Mouse (Mus musculus) lung, embryonic 14.5 days (tissue): ENCODE measurements around the gene Fhad1. TPM values are rescaled to one million over a fixed set of nuclear protein-coding genes. Genes with fewer than 3 reads are reported as not detected.
A peak's percentile ranks its signal among the peaks of the same experiment; 100 is the strongest.

Experiments
- ATAC-seq: fragments of 200-750 bp; cut with Nextera tagmentation; 2 replicates; pipeline ENCODE4 v1.8.0; 2017; ENCODE audit warnings: mild to moderate bottlenecking, moderate TSS enrichment, moderate library complexity; ENCODE audit not compliant: insufficient read depth
- DNase-seq: peaks from one replicate; pipeline ENCODE4 v3.0.0-alpha.2; 2015
- H3K27ac ChIP-seq: fragments of 300-500 bp; sonication (generic); 2 replicates; pipeline ENCODE4 v1.5.1; 2014; ENCODE audit warnings: low read depth, mild to moderate bottlenecking, moderate library complexity
- H3K27me3 ChIP-seq: fragments of 300-500 bp; sonication (generic); 2 replicates; pipeline ENCODE4 v1.6.1; 2014; ENCODE audit warnings: low read length, control low read depth; ENCODE audit not compliant: insufficient read depth
- H3K36me3 ChIP-seq: fragments of 300-500 bp; sonication (generic); 2 replicates; pipeline ENCODE4 v1.6.1; 2014; ENCODE audit warnings: control low read depth; ENCODE audit not compliant: insufficient read depth
- H3K4me1 ChIP-seq: fragments of 300-500 bp; sonication (generic); 2 replicates; pipeline ENCODE4 v1.6.1; 2014; ENCODE audit warnings: antibody characterized with exemption, control low read depth; ENCODE audit not compliant: insufficient read depth
- H3K4me2 ChIP-seq: fragments of 300-500 bp; sonication (generic); 2 replicates; pipeline ENCODE4 v1.6.1; 2014; ENCODE audit warnings: mild to moderate bottlenecking
- H3K4me3 ChIP-seq: fragments of 300-500 bp; sonication (generic); 2 replicates; pipeline ENCODE4 v1.5.1; 2014; ENCODE audit warnings: low read depth, low read length
- H3K9ac ChIP-seq: fragments of 300-500 bp; sonication (generic); 2 replicates; pipeline ENCODE4 v1.6.1; 2014
- H3K9me3 ChIP-seq: fragments of 300-500 bp; sonication (generic); 2 replicates; pipeline ENCODE4 v1.6.1; 2016; ENCODE audit warnings: low read depth, low read length, control low read depth
- CTCF ChIP-seq: IDR thresholded peaks from 2 replicates; pipeline ENCODE4 v1.5.1; 2016; ENCODE audit warnings: antibody characterized with exemption, low read depth
- WGBS: fragments of 180-500 bp; shearing (Covaris S2); extraction: QIAGEN DNeasy Blood & Tissue Kit; methylation state at CpG from one replicate; pipeline ENCODE4 v1.1.7; 2014; 5-methylcytosine and 5-hydroxymethylcytosine counted together
- polyA plus RNA-seq: library from polyadenylated mRNA; unstranded; fragments of >200 nt; fragmentation: Nextera tagmentation; extraction: Ambion mirVana; gene quantifications from 2 replicates; pipeline ENCODE4 v1.2.1, GENCODE M21; 2014

The Fhad1 gene
- polyA plus RNA-seq, 1 experiment from 2014 or later: 1.4 TPM

DNA sequence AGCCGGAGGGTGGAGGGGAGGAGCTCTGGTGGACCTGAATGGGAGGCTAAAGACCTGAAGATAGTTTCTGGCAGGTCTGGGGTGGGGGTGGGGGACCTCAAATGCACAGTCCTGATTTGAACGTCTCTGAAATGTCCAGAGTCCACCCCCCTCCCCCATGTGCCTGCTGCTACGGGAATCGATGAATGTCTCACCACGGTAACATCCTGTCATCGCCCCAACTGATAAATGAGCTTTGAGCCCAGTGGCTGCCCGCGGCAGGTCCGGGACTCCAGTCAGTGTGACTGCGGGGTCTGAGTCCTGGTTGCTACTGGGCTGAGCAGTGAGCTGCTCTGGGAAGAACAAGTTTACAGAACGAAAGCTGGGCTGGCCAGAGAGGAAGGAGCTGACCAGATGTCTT lies 72.5 kb downstream of the Fhad1 start:
- Histone ChIP-seq H3K9me3 (no peaks in the 10 kb centered on the region), H3K4me1 (no peaks in the 10 kb centered on the region), H3K4me3 (no peak overlapping the region), H3K4me2 (no peak overlapping the region), H3K27ac (no peak overlapping the region), H3K27me3 (no peaks in the 10 kb centered on the region), H3K9ac (no peak overlapping the region), H3K36me3 (no peaks in the 10 kb centered on the region)
- no peak for TF ChIP-seq CTCF
- ATAC-seq (peak; percentile 26), DNase-seq (no peak)
- WGBS: 14% methylated on average over 11 of the region's 11 CpGs

DNA sequence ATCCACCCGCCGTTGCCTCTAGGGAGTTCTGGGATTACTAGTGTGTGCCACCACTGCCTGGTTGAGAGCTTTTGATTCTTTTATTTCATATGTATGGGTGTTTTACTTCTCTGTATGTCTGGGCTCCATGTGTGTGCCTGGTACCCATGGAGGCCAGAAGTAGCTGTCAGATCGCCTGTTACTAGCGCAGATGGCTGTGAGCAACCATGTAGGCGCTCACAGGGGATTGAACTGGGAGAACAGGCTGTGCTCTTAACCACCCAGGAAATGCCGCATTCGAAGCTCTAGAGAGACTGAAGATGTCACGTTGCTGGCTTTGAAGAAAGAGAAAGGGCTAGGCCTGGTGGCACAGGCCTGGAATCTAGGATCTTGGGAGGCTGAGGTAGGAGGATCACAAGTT lies 73.6 kb downstream of the Fhad1 start:
- 89% methylated on average over 8 of the region's 8 CpGs for WGBS
- H3K4me1 ChIP-seq: no peaks in the 10 kb centered on the region
- DNase-seq: no peak

GRCm38 (mm10) chr4:141938535-141938934 lies 76.3 kb downstream of the Fhad1 start:
- peak; percentile 19; the same call in 1 of the 2 replicates for TF ChIP-seq CTCF
- DNase-seq (no peak), ATAC-seq (no peak)
- H3K27ac ChIP-seq: no peak overlapping the region
- no peaks in the 10 kb centered on the region for H3K27me3 ChIP-seq
- H3K9me3 ChIP-seq: no peaks in the 10 kb centered on the region
- H3K4me3 ChIP-seq: no peak overlapping the region
- 75% methylated on average over 4 of the region's 4 CpGs for WGBS
- no peaks in the 10 kb centered on the region for H3K4me1 ChIP-seq
- H3K4me2 ChIP-seq: no peak overlapping the region
- H3K9ac ChIP-seq: no peak overlapping the region
- no peaks in the 10 kb centered on the region for H3K36me3 ChIP-seq

More for the DNA sequence above, 73.6 kb downstream of the Fhad1 start:
- Histone ChIP-seq H3K4me3 (no peak overlapping the region), H3K36me3 (no peaks in the 10 kb centered on the region), H3K4me2 (no peak overlapping the region), H3K27ac (no peak overlapping the region), H3K9me3 (no peaks in the 10 kb centered on the region), H3K9ac (no peak overlapping the region), H3K27me3 (no peaks in the 10 kb centered on the region)
- TF ChIP-seq CTCF: no peak
- ATAC-seq: no peak

DNA sequence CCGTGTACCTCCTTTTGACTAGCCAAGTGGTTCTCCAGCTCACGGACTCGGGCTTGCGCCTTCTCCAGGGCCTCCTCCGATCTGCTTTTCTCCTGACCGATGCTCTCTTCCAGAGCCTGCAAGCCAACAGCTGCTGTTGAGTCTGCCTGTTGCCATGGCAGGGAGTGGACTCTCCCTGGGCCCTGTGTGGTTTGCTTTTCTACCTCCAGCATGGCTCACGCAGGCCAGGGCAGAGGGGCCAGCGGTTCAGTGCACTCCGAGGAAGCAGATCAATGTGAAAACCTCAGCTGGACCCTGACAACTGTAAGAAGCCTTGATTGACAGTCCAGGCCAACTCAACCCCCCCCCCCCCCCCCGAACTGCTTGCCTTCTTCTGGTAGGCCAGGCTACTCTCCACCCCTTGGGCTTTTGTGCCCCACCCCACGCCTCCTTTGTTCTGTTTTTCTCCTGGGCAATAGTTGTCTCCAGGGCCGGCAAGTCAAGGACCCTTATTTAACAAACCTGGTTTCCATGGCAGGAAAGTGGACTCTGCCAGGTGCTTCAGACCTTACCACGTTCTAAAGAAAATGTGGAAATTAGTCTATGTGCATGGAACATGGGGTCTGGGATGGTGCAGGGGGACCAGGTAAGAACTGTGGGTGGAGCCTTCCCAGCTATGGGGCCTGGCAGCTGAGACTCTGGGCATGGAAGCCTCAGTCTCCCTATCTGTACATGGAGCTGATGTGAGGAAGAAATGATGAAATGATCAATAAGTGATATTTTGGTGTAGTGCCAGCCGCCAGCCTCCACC lies 81.9 kb downstream of the Fhad1 start:
- peak; percentile 36; the same call in 1 of the 2 replicates for ATAC-seq
- Histone ChIP-seq H3K4me3 (no peak overlapping the region), H3K36me3 (no peaks in the 10 kb centered on the region), H3K27ac (no peak overlapping the region), H3K9ac (no peak overlapping the region), H3K9me3 (no peaks in the 10 kb centered on the region), H3K27me3 (no peaks in the 10 kb centered on the region), H3K4me2 (no peak overlapping the region), H3K4me1 (no peaks in the 10 kb centered on the region)
- 60% methylated on average over 14 of the region's 14 CpGs for WGBS
- DNase-seq: no peak
- no peak for TF ChIP-seq CTCF

- Histone ChIP-seq H3K27ac (no peak overlapping the region), H3K4me3 (no peak overlapping the region)
Measured at GRCm38 (mm10) chr4:141931526-141931925, 83.4 kb downstream of the Fhad1 start.

GRCm38 (mm10) chr4:141930001-141930400 lies 84.9 kb downstream of the Fhad1 start:
- H3K4me2 ChIP-seq: no peak overlapping the region
- 77% methylated on average over 11 of the region's 11 CpGs for WGBS
- no peak for ATAC-seq
- no peaks in the 10 kb centered on the region for H3K9me3 ChIP-seq
- H3K36me3 ChIP-seq: no peaks in the 10 kb centered on the region
- no peak overlapping the region for H3K27ac ChIP-seq
- no peak for DNase-seq
- H3K4me3 ChIP-seq: no peak overlapping the region
- TF ChIP-seq CTCF: no peak
- H3K4me1 ChIP-seq: no peaks in the 10 kb centered on the region
- no peaks in the 10 kb centered on the region for H3K27me3 ChIP-seq
- H3K9ac ChIP-seq: no peak overlapping the region

More at GRCm38 (mm10) chr4:141931526-141931925, 83.4 kb downstream of the Fhad1 start:
- no peak for TF ChIP-seq CTCF
- Histone ChIP-seq H3K9me3 (no peaks in the 10 kb centered on the region), H3K4me1 (no peaks in the 10 kb centered on the region), H3K36me3 (no peaks in the 10 kb centered on the region), H3K9ac (no peak overlapping the region), H3K4me2 (no peak overlapping the region), H3K27me3 (no peaks in the 10 kb centered on the region)
- 80% methylated on average over 5 of the region's 5 CpGs for WGBS
- no peak for ATAC-seq
- no peak for DNase-seq

GRCm38 (mm10) chr4:141928881-141929281 lies 86.0 kb downstream of the Fhad1 start:
- Histone ChIP-seq H3K9ac (no peak overlapping the region), H3K4me2 (no peak overlapping the region), H3K4me1 (no peaks in the 10 kb centered on the region), H3K27me3 (no peaks in the 10 kb centered on the region), H3K4me3 (no peak overlapping the region), H3K27ac (no peak overlapping the region), H3K36me3 (no peaks in the 10 kb centered on the region), H3K9me3 (no peaks in the 10 kb centered on the region)
- no peak for TF ChIP-seq CTCF
- DNase-seq: no peak
- 45% methylated on average over 7 of the region's 7 CpGs for WGBS
- no peak for ATAC-seq
